In the genomic region with DNA sequence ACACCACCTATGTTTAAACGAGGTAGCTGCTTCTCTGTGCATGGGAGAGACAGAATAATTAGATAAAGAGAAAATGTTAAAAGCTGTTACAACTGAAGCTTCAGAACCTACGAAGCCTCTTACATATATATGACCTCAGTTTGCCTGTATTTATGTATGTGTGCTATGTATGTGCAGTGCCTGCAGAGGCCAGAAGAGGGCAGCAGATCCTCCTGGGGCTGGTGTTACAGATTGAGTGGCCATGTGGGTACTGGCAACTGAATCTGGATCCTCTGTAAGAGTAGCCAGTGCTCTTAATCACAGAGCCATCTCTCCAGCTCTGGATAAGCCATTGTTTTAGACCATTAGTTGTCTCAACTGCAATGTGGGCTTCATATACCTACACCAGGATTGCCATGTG, we compare ENCODE assay signal across 12 mouse cellular contexts.
DNase-seq lines count a peak whose midpoint lies in the region; ATAC-seq and TF ChIP-seq lines count a peak whose summit lies in the region.
"Had no signal": no experiment of that assay in that cellular context is flagged by ENCODE, and none has a peak within 500 bp of the region (broad histone marks: within the 10 kb centered on the region; RNA-seq: fewer than 3 reads in every experiment).

No protein-coding gene starts in this region.

- H3K27me3 ChIP-seq in heart, embryonic 11.5 days (ENCODE audit: control insufficient read depth, insufficient read depth, low read length), result no peaks in the 10 kb centered on the region
- H3K27me3 ChIP-seq in lung, embryonic 14.5 days (ENCODE audit: insufficient read depth, low read length), result no peaks in the 10 kb centered on the region
- no peaks in the 10 kb centered on the region for H3K27me3 ChIP-seq in MEL (ENCODE audit: control insufficient read depth in 1 of 2, insufficient read depth in 2 of 2, low read length in 2 of 2)
- H3K27me3 ChIP-seq: lung, embryonic 15.5 days had no signal

- ATAC-seq in heart, embryonic 11.5 days (replicated peaks; ENCODE audit: insufficient number of reproducible peaks, low FRiP score, low TSS enrichment), result no peak
- no peak for ATAC-seq in lung, embryonic 14.5 days (ENCODE audit: insufficient read depth)

- no peak for TF ChIP-seq EP300 in MEL (IDR thresholded peaks at IDR 0.05; ENCODE audit: low read depth in 1 of 2, low read length in 2 of 2)

- no peaks in the 10 kb centered on the region for H3K79me2 ChIP-seq in MEL (ENCODE audit: control insufficient read depth, insufficient read depth, low read length, poor library complexity)

- 82% methylated on average over 2 of the region's 2 CpGs for WGBS in heart, embryonic 11.5 days (ENCODE audit: insufficient replicate concordance)
- WGBS in lung, embryonic 14.5 days, result 82% methylated on average over 2 of the region's 2 CpGs

- no peak; the same call in none of the 2 replicates for TF ChIP-seq RAD21 in MEL (IDR thresholded peaks at IDR 0.05; ENCODE audit: low read depth, low read length)

- no peaks in the 10 kb centered on the region for H3K4me1 ChIP-seq in heart, embryonic 11.5 days (ENCODE audit: control insufficient read depth, insufficient read depth, low read length)
- H3K4me1 ChIP-seq in lung, embryonic 14.5 days (ENCODE audit: insufficient read depth), result peaks cover 6% of the 10 kb centered on the region; the same call in 1 of the 2 replicates
- no peaks in the 10 kb centered on the region for H3K4me1 ChIP-seq in MEL (ENCODE audit: control insufficient read depth in 1 of 2, insufficient read depth in 2 of 2, low read length in 2 of 2)
- peaks cover 1% of the 10 kb centered on the region for H3K4me1 ChIP-seq in embryonic fibroblast, embryonic 13.5 days (ENCODE audit: control insufficient read depth, insufficient read depth, low read length)

- no peak overlapping the region for H3K9ac ChIP-seq in heart, embryonic 11.5 days (ENCODE audit: low read depth, low read length)
- no peak overlapping the region for H3K9ac ChIP-seq in lung, embryonic 14.5 days
- no peak overlapping the region for H3K9ac ChIP-seq in MEL (ENCODE audit: control insufficient read depth, low read depth, low read length, poor library complexity, severe bottlenecking)
- H3K9ac ChIP-seq: lung, embryonic 15.5 days had no signal

- TF ChIP-seq CTCF in lung, embryonic 14.5 days (IDR thresholded peaks at IDR 0.05; ENCODE audit: low read depth), result peak; percentile 50; the same call in 1 of the 2 replicates
- peak; percentile 34 to 53 (median 47) for TF ChIP-seq CTCF in MEL (IDR thresholded peaks at IDR 0.05 in 2 of 3, conservative IDR thresholded peaks at IDR 0.05 in 1 of 3; ENCODE audit: control insufficient read depth in 1 of 3, insufficient read depth in 1 of 3, low read depth in 2 of 3, low read length in 3 of 3, poor library complexity in 1 of 3, severe bottlenecking in 1 of 3)
- TF ChIP-seq CTCF in embryonic fibroblast, embryonic 13.5 days (IDR thresholded peaks at IDR 0.05; ENCODE audit: borderline replicate concordance, insufficient read depth, low read length), result peak; percentile 15; the same call in 1 of the 2 replicates

- no peak overlapping the region for H3K4me2 ChIP-seq in heart, embryonic 11.5 days
- H3K4me2 ChIP-seq in lung, embryonic 14.5 days, result no peak overlapping the region
- H3K4me2 ChIP-seq: lung, embryonic 15.5 days; midbrain, embryonic 11.5 days had no signal

- peak; percentile 21 for DNase-seq in heart, adult 11 months
- no peak for DNase-seq in lung, embryonic 14.5 days
- DNase-seq in lung, adult 18-20 months, result no peak
- DNase-seq in MEL (ENCODE audit: low read depth, low spot score), result peak; percentile 15
- DNase-seq in frontal cortex, adult 2 months (ENCODE audit: extremely low spot score in 1 of 2, low spot score in 1 of 2), result no peak
- DNase-seq: cerebellum, adult 11-12 months; gastrocnemius, postnatal 25 days; thymus, postnatal 14 days had no signal

- TF ChIP-seq POLR2A in MEL (IDR thresholded peaks at IDR 0.05; ENCODE audit: control insufficient read depth in 1 of 2, insufficient read depth in 1 of 2, low read depth in 1 of 2, low read length in 2 of 2, poor library complexity in 1 of 2), result no peak
- TF ChIP-seq POLR2A in embryonic fibroblast, embryonic 13.5 days (IDR thresholded peaks at IDR 0.05; ENCODE audit: low read depth, low read length), result no peak

- no peak overlapping the region for H3K4me3 ChIP-seq in heart, embryonic 11.5 days (ENCODE audit: low read depth, low read length)
- no peak overlapping the region for H3K4me3 ChIP-seq in lung, embryonic 14.5 days (ENCODE audit: low read depth, low read length)
- no peak overlapping the region for H3K4me3 ChIP-seq in MEL (ENCODE audit: control insufficient read depth in 1 of 2, insufficient read depth in 1 of 2, low read depth in 2 of 2, low read length in 2 of 2)
- H3K4me3 ChIP-seq in embryonic fibroblast, embryonic 13.5 days (ENCODE audit: insufficient read depth, low read length), result no peak overlapping the region
- H3K4me3 ChIP-seq: lung, embryonic 15.5 days had no signal

- H3K36me3 ChIP-seq in heart, embryonic 11.5 days (ENCODE audit: control insufficient read depth, insufficient read depth, low read length), result no peaks in the 10 kb centered on the region
- no peaks in the 10 kb centered on the region for H3K36me3 ChIP-seq in lung, embryonic 14.5 days (ENCODE audit: insufficient read depth)
- no peaks in the 10 kb centered on the region for H3K36me3 ChIP-seq in MEL (ENCODE audit: control insufficient read depth in 1 of 2, insufficient read depth in 2 of 2, low read length in 2 of 2)
- H3K36me3 ChIP-seq: lung, embryonic 15.5 days had no signal

- no peaks in the 10 kb centered on the region; the same call in 1 of the 2 replicates for H3K9me3 ChIP-seq in heart, embryonic 11.5 days (replicated peaks; ENCODE audit: control insufficient read depth, low read length)
- H3K9me3 ChIP-seq in lung, embryonic 14.5 days (ENCODE audit: low read depth, low read length), result no peaks in the 10 kb centered on the region
- H3K9me3 ChIP-seq in MEL (replicated peaks; ENCODE audit: insufficient read depth, low read length), result no peaks in the 10 kb centered on the region
- H3K9me3 ChIP-seq: lung, embryonic 15.5 days had no signal

- no peak overlapping the region for H3K27ac ChIP-seq in heart, embryonic 11.5 days (ENCODE audit: low read depth, low read length)
- H3K27ac ChIP-seq in lung, embryonic 14.5 days (ENCODE audit: low read depth), result no peak overlapping the region
- H3K27ac ChIP-seq in MEL (ENCODE audit: control insufficient read depth, low read depth, low read length), result no peak overlapping the region
- H3K27ac ChIP-seq in embryonic fibroblast, embryonic 13.5 days (ENCODE audit: insufficient read depth, low read length), result no peak overlapping the region
- H3K27ac ChIP-seq: lung, embryonic 15.5 days had no signal

TF ChIP-seq in MEL, 35 proteins besides CTCF, POLR2A, EP300 and RAD21:
- no peak for TF ChIP-seq MYB (IDR thresholded peaks at IDR 0.05; ENCODE audit: low read depth, low read length)
- TF ChIP-seq BHLHE40 (IDR thresholded peaks at IDR 0.05; ENCODE audit: borderline replicate concordance, low read depth, low read length), result no peak
- no peak for TF ChIP-seq POLR2AphosphoS2 (IDR thresholded peaks at IDR 0.05; ENCODE audit: low read length)
- TF ChIP-seq POLR2AphosphoS5 (IDR thresholded peaks at IDR 0.05; ENCODE audit: borderline replicate concordance, low read depth, low read length), result no peak
- TF ChIP-seq UBTF (IDR thresholded peaks at IDR 0.05; ENCODE audit: borderline replicate concordance, insufficient read depth, low read depth, low read length), result no peak
- no peak for TF ChIP-seq CHD1 (IDR thresholded peaks at IDR 0.05; ENCODE audit: low read depth, low read length)
- no peak for TF ChIP-seq USF2 (IDR thresholded peaks at IDR 0.05; ENCODE audit: borderline replicate concordance in 1 of 2, insufficient read depth in 1 of 2, low read depth in 1 of 2, low read length in 2 of 2)
- no peak for TF ChIP-seq MXI1 (IDR thresholded peaks at IDR 0.05; ENCODE audit: low read depth, low read length)
- no peak for TF ChIP-seq SMC3 (IDR thresholded peaks at IDR 0.05; ENCODE audit: low read depth, low read length)
- TF ChIP-seq ZKSCAN1 (IDR thresholded peaks at IDR 0.05; ENCODE audit: low read depth, low read length), result no peak
- no peak for TF ChIP-seq GATA1 (IDR thresholded peaks at IDR 0.05; ENCODE audit: low read depth, low read length)
- no peak for TF ChIP-seq KAT2A (conservative IDR thresholded peaks at IDR 0.05; ENCODE audit: low read depth, low read length)
- no peak for TF ChIP-seq NELFE (IDR thresholded peaks at IDR 0.05; ENCODE audit: low read depth, low read length)
- no peak for TF ChIP-seq MAX (IDR thresholded peaks at IDR 0.05; ENCODE audit: low read length)

Comparison
In these comparisons a context has a peak if more than half of its experiments do, and no peak if none do; other contexts are left out.
1. DNase-seq: peak in heart, adult 11 months (single experiment) and MEL (single experiment); none in lung, embryonic 14.5 days (single experiment), lung, adult 18-20 months (0 of 2) and frontal cortex, adult 2 months (0 of 2).
2. Peak in every context shown above with its lines, with median percentiles within 50 percentile points of each other: CTCF ChIP-seq.